Comparison of ENCODE assay signal across 8 mouse cellular contexts in genomic region chr2:164912151-164912550, GRCm38 (mm10). TPM values are rescaled to one million over a fixed set of nuclear protein-coding genes. Genes with fewer than 3 reads are reported as not detected.
DNase-seq lines count a peak whose midpoint lies in the region; ATAC-seq and TF ChIP-seq lines count a peak whose summit lies in the region.

No protein-coding gene starts in this region.

- no peak for ATAC-seq in cerebellum, adult (ENCODE audit: insufficient number of reproducible peaks, low FRiP score, low TSS enrichment)

- H3K4me1 ChIP-seq in lung, adult 2 months (ENCODE audit: control insufficient read depth, insufficient read depth, low read length), result peaks cover 13% of the 10 kb centered on the region
- H3K4me1 ChIP-seq in olfactory bulb, adult 2 months (ENCODE audit: control insufficient read depth, insufficient read depth, low read length), result peaks cover 21% of the 10 kb centered on the region

- TF ChIP-seq POLR2A in lung, adult 2 months (IDR thresholded peaks at IDR 0.05; ENCODE audit: borderline replicate concordance, extremely low read depth, low read depth, low read length), result no peak; the same call in 1 of the 2 replicates
- no peak for TF ChIP-seq POLR2A in olfactory bulb, adult 2 months (IDR thresholded peaks at IDR 0.05; ENCODE audit: insufficient read depth, low read depth, low read length)

- peak; percentile 98 for DNase-seq in heart, adult 11 months
- DNase-seq in heart, postnatal 36 days, result no peak
- peak; percentile 32 for DNase-seq in adrenal gland, postnatal 25 days
- DNase-seq in frontal cortex, postnatal 14 days (ENCODE audit: low spot score in 2 of 2), result peak; percentile 48 to 72
- DNase-seq in kidney, postnatal 10 days, result peak; percentile 51
- no peak for DNase-seq in lung, adult 2 months

- intact Hi-C loops in heart, postnatal 36 days (cut with DNase I), result loop anchor here (5.0 kb wide), 1 partner anchor 120 kb away; the partner anchor contains the start of gene Ncoa5

- no peak for TF ChIP-seq CTCF in lung, adult 2 months (IDR thresholded peaks at IDR 0.05; ENCODE audit: insufficient read depth, low read length)
- TF ChIP-seq CTCF in olfactory bulb, adult 2 months (IDR thresholded peaks at IDR 0.05; ENCODE audit: insufficient read depth, low read depth, low read length), result no peak

- 4% methylated on average over 12 of the region's 12 CpGs for WGBS in lung, adult 2 months
- WGBS in olfactory bulb, adult 2 months, result 5% methylated on average over 12 of the region's 12 CpGs

- peak overlapping the region; percentile 100 for H3K27ac ChIP-seq in olfactory bulb, adult 2 months (ENCODE audit: insufficient read depth, low read depth, low read length)

- peak overlapping the region; percentile 74 for H3K4me3 ChIP-seq in lung, adult 2 months (replicated peaks; ENCODE audit: extremely low read depth, low read depth, low read length)
- H3K4me3 ChIP-seq in olfactory bulb, adult 2 months (ENCODE audit: insufficient read depth, low read depth, low read length), result peak overlapping the region; percentile 71

RNA-seq across cellular contexts. Expression of gene Zfp335, which starts 0.6 kb away (rescaled TPM):
- total RNA-seq in heart, postnatal 36 days (2021), result 10 to 100 TPM in 1 of 2 experiments, 1 to 10 TPM in 1; 8.5 to 10.0 TPM
- total RNA-seq in adrenal gland, postnatal 25 days (2021), result 21.2 and 23.9 TPM in 2 replicates
- 33.2 and 34.9 TPM in 2 replicates for polyA plus RNA-seq in lung, adult 2 months (2012; rRNA removed)
- polyA plus RNA-seq in olfactory bulb, adult 2 months (2012; ENCODE audit: insufficient read depth, insufficient read length, low replicate concordance, missing spikeins), result not detected in 2 replicates

RNA-seq across cellular contexts. Expression of gene Mmp9, which starts 28.4 kb away (rescaled TPM):
- total RNA-seq in heart, postnatal 36 days (2021), result under 1 TPM; 0.87 to 0.97 TPM
- total RNA-seq in adrenal gland, postnatal 25 days (2021), result 0.33 and 0.43 TPM in 2 replicates
- polyA plus RNA-seq in lung, adult 2 months (2012; rRNA removed), result 12.4 and 13.4 TPM in 2 replicates
- polyA plus RNA-seq in olfactory bulb, adult 2 months (2012; ENCODE audit: insufficient read depth, insufficient read length, low replicate concordance, missing spikeins), result not detected in 2 replicates

RNA-seq across cellular contexts. Expression of gene Pcif1, which starts 33.0 kb away (rescaled TPM):
- total RNA-seq in heart, postnatal 36 days (2021), result 10 to 100 TPM; 34.1 to 34.5 TPM
- total RNA-seq in adrenal gland, postnatal 25 days (2021), result 46.6 and 60.9 TPM in 2 replicates
- polyA plus RNA-seq in lung, adult 2 months (2012; rRNA removed), result 42.9 and 44.3 TPM in 2 replicates
- polyA plus RNA-seq in olfactory bulb, adult 2 months (2012; ENCODE audit: insufficient read depth, insufficient read length, low replicate concordance, missing spikeins), result not detected in 2 replicates

RNA-seq across cellular contexts. Expression of gene Slc12a5, which starts 48.5 kb away (rescaled TPM):
- under 1 TPM; 0.33 to 0.87 TPM for total RNA-seq in heart, postnatal 36 days (2021)
- total RNA-seq in adrenal gland, postnatal 25 days (2021), result 7.2 and 10.6 TPM in 2 replicates
- 3.6 and 3.9 TPM in 2 replicates for polyA plus RNA-seq in lung, adult 2 months (2012; rRNA removed)
- polyA plus RNA-seq in olfactory bulb, adult 2 months (2012; ENCODE audit: insufficient read depth, insufficient read length, low replicate concordance, missing spikeins), result not detected in 2 replicates

RNA-seq across cellular contexts. Expression of gene Pltp, which starts 54.6 kb away (rescaled TPM):
- total RNA-seq in heart, postnatal 36 days (2021), result 10 to 100 TPM; 40.3 to 46.3 TPM
- 12.7 and 16.2 TPM in 2 replicates for total RNA-seq in adrenal gland, postnatal 25 days (2021)
- polyA plus RNA-seq in lung, adult 2 months (2012; rRNA removed), result 873 and 1,096 TPM in 2 replicates
- not detected in 2 replicates for polyA plus RNA-seq in olfactory bulb, adult 2 months (2012; ENCODE audit: insufficient read depth, insufficient read length, low replicate concordance, missing spikeins)

Comparison
In these comparisons a context has a peak if more than half of its experiments do, and no peak if none do; other contexts are left out.
1. DNase-seq: peak in heart, adult 11 months (single experiment), adrenal gland, postnatal 25 days (single experiment), frontal cortex, postnatal 14 days (2 of 2) and kidney, postnatal 10 days (single experiment); none in heart, postnatal 36 days (0 of 2) and lung, adult 2 months (single experiment).